ENCODE assay signal across 8 mouse cellular contexts in the genomic region with DNA sequence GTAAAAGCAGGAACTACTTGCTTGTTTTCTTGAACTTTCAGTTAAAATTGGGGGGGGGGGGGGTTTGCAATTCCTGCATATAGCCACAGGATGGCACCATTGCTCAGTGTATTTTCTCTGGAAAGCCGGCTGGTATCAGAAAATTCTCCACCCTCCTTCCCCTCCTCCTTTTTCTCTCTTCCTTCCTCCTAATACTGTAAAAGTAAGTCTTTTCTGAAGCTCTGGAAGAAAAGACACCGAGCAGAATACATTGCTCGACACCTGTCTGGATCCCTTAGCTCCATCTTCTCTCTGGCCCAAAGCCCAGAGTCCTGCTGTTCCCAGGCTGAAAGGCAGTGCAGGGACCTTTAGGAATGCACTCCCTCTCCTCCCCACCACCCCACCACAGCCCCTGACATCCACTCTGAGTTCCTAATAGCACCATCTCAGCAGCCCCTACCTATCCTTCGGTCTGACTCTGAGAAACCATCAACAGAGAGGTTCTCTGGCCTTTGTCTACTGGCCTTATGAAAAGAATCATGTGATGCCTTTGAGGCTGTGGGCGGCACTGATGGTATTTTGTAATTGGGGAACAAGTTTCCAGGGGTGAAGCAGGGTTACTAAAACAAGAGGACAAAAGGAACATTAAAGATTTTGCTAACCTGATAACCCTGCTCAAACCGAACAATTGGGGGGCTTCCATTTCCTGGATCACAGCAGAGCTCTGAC.
DNase-seq lines count a peak whose midpoint lies in the region; ATAC-seq and TF ChIP-seq lines count a peak whose summit lies in the region.

No protein-coding gene starts in this region.

- 14% methylated on average over 6 of the region's 6 CpGs for WGBS in heart, adult 2 months
- 18% methylated on average over 6 of the region's 6 CpGs for WGBS in kidney, embryonic 16.5 days
- WGBS in midbrain, embryonic 14.5 days = 15% methylated on average over 6 of the region's 6 CpGs

- peak overlapping the region; percentile 67 for H3K27ac ChIP-seq in layer of hippocampus, adult 2 months
- peak overlapping the region; percentile 42 for H3K27ac ChIP-seq in heart, adult 2 months
- no peak overlapping the region for H3K27ac ChIP-seq in kidney, embryonic 16.5 days (ENCODE audit: low read length)
- no peak overlapping the region for H3K27ac ChIP-seq in midbrain, embryonic 14.5 days (replicated peaks; ENCODE audit: low read depth, low read length)

- H3K9ac ChIP-seq in heart, adult 2 months (ENCODE audit: low read depth, low read length) = peak overlapping the region; percentile 34
- H3K9ac ChIP-seq in kidney, embryonic 16.5 days (replicated peaks; ENCODE audit: low read length) = peak overlapping the region; percentile 52; the same call in 1 of the 2 replicates
- H3K9ac ChIP-seq in midbrain, embryonic 14.5 days (replicated peaks; ENCODE audit: low read length) = peak overlapping the region; percentile 14; the same call in 1 of the 2 replicates

- no peaks in the 10 kb centered on the region for H3K27me3 ChIP-seq in heart, adult 2 months (ENCODE audit: control insufficient read depth, insufficient read depth, low read length)
- H3K27me3 ChIP-seq in kidney, embryonic 16.5 days (ENCODE audit: insufficient read depth, low read length) = no peaks in the 10 kb centered on the region
- H3K27me3 ChIP-seq in midbrain, embryonic 14.5 days (ENCODE audit: control insufficient read depth, insufficient read depth, low read length) = no peaks in the 10 kb centered on the region

- H3K4me3 ChIP-seq in layer of hippocampus, adult 2 months = peak overlapping the region; percentile 23; the same call in 1 of the 2 replicates
- H3K4me3 ChIP-seq in heart, adult 2 months = no peak overlapping the region
- H3K4me3 ChIP-seq in kidney, embryonic 16.5 days (ENCODE audit: low read length) = no peak overlapping the region
- H3K4me3 ChIP-seq in midbrain, embryonic 14.5 days (replicated peaks; ENCODE audit: low read depth, low read length) = no peak overlapping the region

- H3K4me1 ChIP-seq in heart, adult 2 months (ENCODE audit: control insufficient read depth, insufficient read depth, low read length) = peaks cover 19% of the 10 kb centered on the region
- H3K4me1 ChIP-seq in kidney, embryonic 16.5 days (ENCODE audit: insufficient read depth, low read length) = peaks cover 42% of the 10 kb centered on the region
- peaks cover 5% of the 10 kb centered on the region for H3K4me1 ChIP-seq in midbrain, embryonic 14.5 days (ENCODE audit: control insufficient read depth, insufficient read depth, low read length)

- no peaks in the 10 kb centered on the region for H3K9me3 ChIP-seq in kidney, embryonic 16.5 days (ENCODE audit: low read length)
- H3K9me3 ChIP-seq in midbrain, embryonic 14.5 days (ENCODE audit: control insufficient read depth, low read length) = no peaks in the 10 kb centered on the region

- no peaks in the 10 kb centered on the region for H3K79me2 ChIP-seq in heart, adult 2 months (replicated peaks; ENCODE audit: control insufficient read depth, insufficient read depth, low read length)

- TF ChIP-seq EP300 in heart, adult 2 months (IDR thresholded peaks at IDR 0.05; ENCODE audit: insufficient read depth, low read depth, low read length) = 0 out of 2 replicates have a peak, but pooled peaks have one; percentile 27

- TF ChIP-seq POLR2A in heart, adult 2 months (IDR thresholded peaks at IDR 0.05; ENCODE audit: insufficient read depth, low read depth, low read length) = no peak

- ATAC-seq in kidney, embryonic 16.5 days (ENCODE audit: low FRiP score, low TSS enrichment) = no peak
- ATAC-seq in midbrain, embryonic 14.5 days (ENCODE audit: low FRiP score, low TSS enrichment) = peak; percentile 26; the same call in 1 of the 2 replicates

- intact Hi-C loops in heart, adult 2 months (cut with DNase I) = loop anchor here (1.0 to 10.0 kb wide), 8 partner anchors 46 to 641 kb away; partner anchors contain the start of gene Xpo1

- peak overlapping the region; percentile 32; the same call in 1 of the 2 replicates for H3K4me2 ChIP-seq in kidney, embryonic 16.5 days (replicated peaks; ENCODE audit: low read depth, low read length)
- peak overlapping the region; percentile 42 for H3K4me2 ChIP-seq in midbrain, embryonic 14.5 days (ENCODE audit: low read length)

- no peak for DNase-seq in layer of hippocampus, adult 2 months (ENCODE audit: low spot score in 2 of 2)
- no peak for DNase-seq in layer of hippocampus, postnatal 10 days (ENCODE audit: low spot score in 2 of 2)
- peak; percentile 29 for DNase-seq in c-Kit-positive CD71-positive TER-119-negative erythroid progenitor cells, embryonic 14.5 days (ENCODE audit: low read depth)
- no peak for DNase-seq in heart, adult 2 months
- peak; percentile 80 for DNase-seq in midbrain, embryonic 14.5 days
- no peak for DNase-seq in spleen, postnatal 10 days (ENCODE audit: low spot score in 2 of 2)
- DNase-seq in right cerebral cortex, adult 18-20 months = no peak

- peak; percentile 81 for TF ChIP-seq CTCF in layer of hippocampus, adult 2 months (conservative IDR thresholded peaks at IDR 0.05)
- peak; percentile 81 for TF ChIP-seq CTCF in heart, adult 2 months (IDR thresholded peaks at IDR 0.05)

- H3K36me3 ChIP-seq in heart, adult 2 months (ENCODE audit: control insufficient read depth, insufficient read depth, low read length) = peaks cover 2% of the 10 kb centered on the region; the same call in 1 of the 2 replicates
- H3K36me3 ChIP-seq in kidney, embryonic 16.5 days (ENCODE audit: insufficient read depth, low read length) = no peaks in the 10 kb centered on the region
- no peaks in the 10 kb centered on the region for H3K36me3 ChIP-seq in midbrain, embryonic 14.5 days (ENCODE audit: control insufficient read depth, insufficient read depth, low read length)

Comparison
In these comparisons a context has a peak if more than half of its experiments do, and no peak if none do; other contexts are left out.
1. DNase-seq: peak in c-Kit-positive CD71-positive TER-119-negative erythroid progenitor cells, embryonic 14.5 days (single experiment) and midbrain, embryonic 14.5 days (single experiment); none in layer of hippocampus, adult 2 months (0 of 2), layer of hippocampus, postnatal 10 days (0 of 2), heart, adult 2 months (0 of 2), spleen, postnatal 10 days (0 of 2) and right cerebral cortex, adult 18-20 months (single experiment).
2. H3K27ac ChIP-seq: peak in layer of hippocampus, adult 2 months (single experiment) and heart, adult 2 months (single experiment); none in kidney, embryonic 16.5 days (single experiment) and midbrain, embryonic 14.5 days (single experiment).
3. Peak in every context shown above with its lines, with median percentiles within 50 percentile points of each other: H3K9ac ChIP-seq.